Mouse (Mus musculus) hindbrain, embryonic 14.5 days (tissue): ENCODE measurements around the gene Grn. TPM values are rescaled to one million over a fixed set of nuclear protein-coding genes. Genes with fewer than 3 reads are reported as not detected.
A peak's percentile ranks its signal among the peaks of the same experiment; 100 is the strongest.
"Not testable (repeated sequence)": the region's sequence is repeated elsewhere in the genome, so short reads cannot be mapped to it uniquely, and the experiment has no call there.

Source experiments
- ATAC-seq: fragments of 200-750 bp; cut with Nextera tagmentation; 2 replicates; pipeline ENCODE4 v1.8.0; 2017; ENCODE audit warnings: moderate number of reproducible peaks, mild to moderate bottlenecking, moderate TSS enrichment, moderate library complexity; ENCODE audit not compliant: low FRiP score
- DNase-seq: peaks from one replicate; pipeline ENCODE4 v3.0.0-alpha.2; 2015; ENCODE audit warnings: low spot score
- H3K27ac ChIP-seq: fragments of 300-500 bp; sonication (generic); 2 replicates; pipeline ENCODE4 v1.5.1; 2014; ENCODE audit warnings: mild to moderate bottlenecking, moderate library complexity
- H3K27me3 ChIP-seq: fragments of 300-500 bp; sonication (generic); 2 replicates; pipeline ENCODE4 v1.6.1; 2014; ENCODE audit warnings: mild to moderate bottlenecking, low read length, mixed read lengths; ENCODE audit not compliant: control insufficient read depth, insufficient read depth
- H3K36me3 ChIP-seq: fragments of 300-500 bp; sonication (generic); replicated peaks from 2 replicates; pipeline ENCODE4 v1.6.1; 2014; ENCODE audit not compliant: control insufficient read depth, insufficient read depth
- H3K4me1 ChIP-seq: fragments of 300-500 bp; sonication (generic); replicated peaks from 2 replicates; pipeline ENCODE4 v1.6.1; 2014; ENCODE audit warnings: antibody characterized with exemption, low read length, mixed read lengths; ENCODE audit not compliant: control insufficient read depth, insufficient read depth
- H3K4me2 ChIP-seq: fragments of 300-500 bp; sonication (generic); replicated peaks from 2 replicates; pipeline ENCODE4 v1.6.1; 2014; ENCODE audit warnings: mild to moderate bottlenecking, moderate library complexity
- H3K4me3 ChIP-seq: fragments of 300-500 bp; sonication (generic); replicated peaks from 2 replicates; pipeline ENCODE4 v1.5.1; 2014; ENCODE audit warnings: mild to moderate bottlenecking, low read length
- H3K9ac ChIP-seq: fragments of 300-500 bp; sonication (generic); 2 replicates; pipeline ENCODE4 v1.6.1; 2014
- H3K9me3 ChIP-seq: fragments of 300-500 bp; sonication (generic); 2 replicates; pipeline ENCODE4 v1.6.1; 2016; ENCODE audit warnings: low read length; ENCODE audit not compliant: control insufficient read depth
- WGBS: fragments of 180-500 bp; shearing (Covaris S2); extraction: QIAGEN DNeasy Blood & Tissue Kit; methylation state at CpG from one replicate; pipeline ENCODE4 v1.1.7; 2014; 5-methylcytosine and 5-hydroxymethylcytosine counted together
- polyA plus RNA-seq: library from polyadenylated mRNA; unstranded; fragments of >200 nt; fragmentation: Nextera tagmentation; extraction: Ambion mirVana; gene quantifications from 2 replicates; pipeline ENCODE4 v1.2.1, GENCODE M21; 2014

Gene Grn
- 52.4 and 63.6 TPM in 2 replicates for polyA plus RNA-seq

DNA sequence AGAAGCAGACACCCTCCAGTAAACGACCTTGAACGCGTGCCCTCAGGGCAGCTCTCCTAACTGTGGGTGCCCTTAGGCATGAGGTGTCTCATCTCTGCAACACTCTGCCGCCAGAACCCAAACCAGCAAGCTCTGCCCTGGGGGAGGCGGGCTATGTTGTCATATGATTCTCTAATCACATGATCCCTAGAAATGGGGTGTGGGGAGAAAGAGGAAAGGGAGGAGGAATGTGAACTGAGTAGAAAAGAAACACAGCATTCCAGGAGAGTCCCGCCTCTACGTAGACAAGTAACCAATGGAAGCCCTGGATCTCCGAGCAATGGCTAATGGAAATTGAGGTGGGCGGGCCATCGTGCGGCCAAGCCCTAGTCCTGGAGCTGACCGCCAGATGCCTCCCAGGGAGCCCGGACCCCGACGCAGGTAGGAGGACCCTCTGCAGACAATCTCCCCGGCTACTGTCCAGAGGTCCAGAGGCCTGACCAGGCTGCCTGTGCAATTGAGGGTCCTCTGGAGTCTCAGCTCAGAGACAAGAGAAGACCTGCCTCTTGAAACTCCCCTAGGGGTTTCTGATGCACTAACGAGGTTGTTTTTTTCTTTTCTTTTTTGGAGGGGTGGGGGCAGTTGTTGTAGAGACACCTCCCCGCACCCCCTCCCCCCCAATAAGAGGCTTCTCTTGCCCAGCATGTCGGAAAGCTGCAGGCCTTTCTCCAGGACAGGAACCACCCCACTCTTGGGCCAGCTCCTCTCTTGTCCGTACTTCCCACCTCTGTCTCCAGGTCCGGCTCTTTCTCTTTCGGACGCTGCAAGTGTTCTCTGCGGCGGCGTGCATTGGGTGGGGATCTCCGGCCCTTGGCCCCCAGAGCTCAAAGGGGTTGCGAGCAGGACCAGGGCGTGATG lies at the start of gene Grn:
Gene Grn (plus strand): TSS at position 195 of the 897 bp plus-strand sequence.
- peak; percentile 91 for DNase-seq
- Histone ChIP-seq H3K27me3 (no peaks in the 10 kb centered on the region), H3K9me3 (no peaks in the 10 kb centered on the region), H3K4me1 (peaks cover 7% of the 10 kb centered on the region; the same call in 1 of the 2 replicates), H3K9ac (peak within 1 kb of the TSS; percentile 76), H3K4me3 (peak within 1 kb of the TSS; percentile 63), H3K27ac (peak within 1 kb of the TSS; percentile 53), H3K36me3 (peaks cover 16% of the 10 kb centered on the region), H3K4me2 (peak within 1 kb of the TSS; percentile 90)
- peak; percentile 88 for ATAC-seq
- under 1% methylated on average over 29 of the region's 29 CpGs for WGBS

DNA sequence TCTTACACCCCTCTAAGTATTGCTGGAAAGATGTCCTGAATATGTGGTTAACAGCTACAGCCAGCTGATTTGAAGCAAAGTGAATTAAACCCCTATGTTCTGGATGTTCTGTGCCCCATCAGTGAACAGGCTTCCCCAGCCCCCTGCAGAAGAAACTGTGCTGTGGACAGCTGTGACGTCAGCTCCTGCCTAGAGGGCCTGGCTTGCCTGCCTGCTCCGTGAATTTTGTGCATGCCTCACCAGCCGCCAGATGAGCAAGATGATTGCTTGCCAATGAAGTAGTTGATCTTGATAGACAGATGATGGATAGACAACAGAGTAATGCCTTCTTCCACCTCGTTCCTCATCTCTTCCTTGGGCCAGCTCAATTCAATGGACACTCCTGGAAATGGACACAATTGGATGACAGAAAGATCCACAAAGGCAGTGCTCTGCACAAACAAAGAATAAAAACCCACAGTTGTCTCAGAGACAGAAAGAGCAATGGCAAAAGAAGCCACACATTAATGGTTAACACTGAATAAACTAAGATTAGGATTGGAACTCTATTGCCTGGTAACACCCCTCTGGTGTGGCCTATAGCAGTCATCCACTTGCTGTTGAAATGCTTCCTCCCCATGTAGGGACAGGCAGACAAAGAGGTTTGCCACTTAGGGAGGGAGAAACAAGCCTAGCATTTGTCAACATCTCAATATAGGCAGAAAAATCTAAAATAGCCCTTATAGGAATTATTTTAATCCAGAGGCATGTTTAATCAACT lies 48.6 kb upstream of the Grn start:
- H3K4me2 ChIP-seq: no peak overlapping the region
- no peaks in the 10 kb centered on the region for H3K9me3 ChIP-seq
- H3K9ac ChIP-seq: no peak overlapping the region
- H3K36me3 ChIP-seq: no peaks in the 10 kb centered on the region
- DNase-seq: no peak
- no peak overlapping the region for H3K4me3 ChIP-seq
- WGBS: 32% methylated on average over 4 of the region's 4 CpGs
- no peaks in the 10 kb centered on the region for H3K27me3 ChIP-seq
- no peak overlapping the region for H3K27ac ChIP-seq
- ATAC-seq: no peak
- no peaks in the 10 kb centered on the region for H3K4me1 ChIP-seq

DNA sequence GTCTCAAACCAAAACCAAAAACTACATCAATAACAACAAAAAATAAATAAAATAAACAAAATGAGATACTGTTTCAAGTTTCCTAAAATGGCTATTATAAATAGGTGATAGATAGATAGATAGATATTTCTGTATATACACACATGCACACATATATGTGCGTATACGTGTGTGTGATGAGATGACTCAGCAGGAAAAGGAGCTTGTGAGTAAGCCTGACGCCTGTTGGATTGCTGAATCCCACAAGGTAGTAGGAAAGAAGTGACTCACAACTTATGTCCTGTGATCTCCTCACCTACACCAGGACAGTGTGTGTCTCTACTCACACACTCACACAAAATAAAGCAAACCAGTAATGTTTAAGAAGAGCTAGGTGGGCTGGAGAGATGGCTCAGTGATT lies 47.3 kb upstream of the Grn start:
- no peak for ATAC-seq
- no peaks in the 10 kb centered on the region for H3K9me3 ChIP-seq
- H3K4me3 ChIP-seq: no peak overlapping the region
- no peaks in the 10 kb centered on the region for H3K4me1 ChIP-seq
- no peaks in the 10 kb centered on the region for H3K27me3 ChIP-seq
- no peaks in the 10 kb centered on the region for H3K36me3 ChIP-seq
- no peak overlapping the region for H3K27ac ChIP-seq
- WGBS: 92% methylated on average over 3 of the region's 3 CpGs
- H3K9ac ChIP-seq: no peak overlapping the region
- no peak for DNase-seq
- H3K4me2 ChIP-seq: no peak overlapping the region

DNA sequence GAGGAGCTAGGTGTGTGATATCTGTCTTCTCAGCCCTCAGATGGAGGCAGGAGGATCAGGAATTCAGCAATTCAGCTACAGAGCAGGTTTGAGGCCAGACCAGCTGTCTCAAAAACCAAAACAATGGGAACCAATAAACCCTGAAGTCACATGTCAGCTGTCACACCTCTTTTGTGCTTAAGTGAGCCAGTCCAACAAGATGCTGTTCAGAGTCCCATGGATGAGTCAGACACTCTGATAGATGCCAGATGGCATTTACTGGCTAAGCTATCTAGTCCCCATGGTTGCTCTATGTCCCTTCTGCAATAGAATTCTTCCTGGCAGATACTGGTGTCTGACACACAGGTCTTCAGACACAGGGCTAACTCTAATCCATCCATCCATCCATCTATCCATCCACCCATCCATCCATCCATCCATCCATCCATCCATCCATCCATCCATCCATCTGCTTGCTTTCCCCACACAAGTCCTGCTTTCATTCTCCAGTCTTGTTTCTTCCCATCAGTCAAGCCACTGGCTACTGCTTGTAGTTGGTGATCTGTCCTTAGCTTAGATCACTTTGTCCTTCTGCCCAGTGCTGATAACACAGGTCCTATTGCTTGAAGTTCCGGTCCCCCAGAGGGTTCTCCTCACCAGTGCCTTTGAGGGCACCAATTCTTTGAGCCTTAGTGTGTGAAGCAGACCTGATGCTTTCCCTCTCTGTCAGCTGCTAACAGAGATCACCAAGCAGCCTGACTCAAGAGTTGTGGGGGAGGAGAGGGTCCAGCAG lies 46.6 kb upstream of the Grn start:
- Histone ChIP-seq H3K27ac (no peak overlapping the region), H3K4me3 (no peak overlapping the region), H3K9me3 (no peaks in the 10 kb centered on the region), H3K4me2 (no peak overlapping the region), H3K4me1 (no peaks in the 10 kb centered on the region), H3K27me3 (no peaks in the 10 kb centered on the region), H3K36me3 (no peaks in the 10 kb centered on the region), H3K9ac (no peak overlapping the region)
- 90% methylated on average over 1 of the region's 1 CpGs for WGBS
- ATAC-seq (no peak), DNase-seq (no peak)

DNA sequence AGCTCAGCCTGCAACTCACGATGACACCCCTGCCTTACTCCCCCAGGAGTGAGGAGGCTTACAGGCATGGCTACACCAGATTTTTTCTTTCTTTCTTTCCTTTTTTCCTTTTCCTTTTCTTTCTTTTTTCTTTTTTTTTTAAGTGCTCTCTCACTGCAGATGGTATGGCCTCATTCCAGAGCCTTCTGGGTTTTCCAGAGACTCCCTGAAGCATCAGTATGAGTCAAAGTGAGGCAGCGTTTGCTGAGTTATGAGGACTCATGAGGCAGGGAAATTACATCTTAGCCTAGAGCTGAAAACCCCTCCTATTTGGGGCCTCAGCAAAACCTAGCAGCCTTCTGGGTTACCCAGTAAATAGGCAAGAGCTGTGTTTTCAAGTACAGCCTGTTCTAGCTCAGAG lies 45.7 kb upstream of the Grn start:
- 84% methylated on average over 2 of the region's 2 CpGs for WGBS
- Histone ChIP-seq H3K4me2 (no peak overlapping the region), H3K36me3 (no peaks in the 10 kb centered on the region), H3K27ac (no peak overlapping the region), H3K9ac (no peak overlapping the region), H3K9me3 (no peaks in the 10 kb centered on the region), H3K4me3 (no peak overlapping the region), H3K27me3 (no peaks in the 10 kb centered on the region), H3K4me1 (no peaks in the 10 kb centered on the region)
- DNase-seq: no peak
- no peak for ATAC-seq

DNA sequence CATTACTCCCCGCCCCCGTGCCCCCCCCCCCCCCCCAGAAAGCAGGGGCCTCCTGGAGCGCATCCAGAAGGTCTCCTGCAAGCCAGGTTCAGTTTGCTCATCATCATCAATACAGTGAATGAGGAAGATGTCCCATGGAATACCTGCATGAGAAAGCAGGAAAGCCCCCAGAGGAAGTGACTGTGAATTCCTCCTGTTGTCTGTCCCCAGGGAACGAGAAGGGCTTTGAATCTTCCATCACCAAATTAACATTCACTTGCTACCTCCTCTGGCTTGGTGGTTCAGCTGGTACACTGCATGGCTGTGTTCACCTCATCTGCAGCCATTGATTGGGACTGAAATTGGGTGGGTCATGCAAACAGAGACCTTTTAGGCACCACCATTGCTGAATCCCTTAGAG lies 45.0 kb upstream of the Grn start:
- DNase-seq (no peak), ATAC-seq (no peak)
- Histone ChIP-seq H3K36me3 (no peaks in the 10 kb centered on the region), H3K4me3 (no peak overlapping the region), H3K4me2 (no peak overlapping the region), H3K27ac (no peak overlapping the region), H3K4me1 (no peaks in the 10 kb centered on the region), H3K27me3 (no peaks in the 10 kb centered on the region), H3K9ac (no peak overlapping the region), H3K9me3 (no peaks in the 10 kb centered on the region)
- WGBS: 57% methylated on average over 4 of the region's 4 CpGs

DNA sequence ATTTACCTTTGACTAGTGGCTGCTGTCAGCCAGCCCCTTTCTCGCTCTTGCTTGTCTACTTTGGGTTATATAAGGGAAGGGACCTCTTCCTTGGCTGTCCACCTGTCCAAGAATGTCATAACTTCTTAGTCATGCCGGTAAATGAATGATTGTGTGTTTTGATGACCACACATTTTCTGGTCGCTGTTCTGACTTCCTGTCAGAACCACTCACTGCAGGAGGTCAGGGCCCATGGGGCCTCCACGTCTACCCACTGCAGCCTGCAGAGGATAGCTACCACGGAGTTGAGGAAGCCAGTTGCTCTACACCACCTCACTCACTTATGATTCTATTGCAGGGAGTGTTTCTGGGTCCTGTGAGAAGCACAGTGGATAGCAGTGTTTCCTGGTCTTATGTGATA lies 44.0 kb upstream of the Grn start:
- H3K4me1 ChIP-seq: no peaks in the 10 kb centered on the region
- no peak overlapping the region for H3K4me3 ChIP-seq
- 65% methylated on average over 5 of the region's 5 CpGs for WGBS
- H3K27ac ChIP-seq: no peak overlapping the region
- no peak for DNase-seq
- H3K4me2 ChIP-seq: no peak overlapping the region
- no peaks in the 10 kb centered on the region for H3K36me3 ChIP-seq
- no peaks in the 10 kb centered on the region for H3K9me3 ChIP-seq
- H3K27me3 ChIP-seq: no peaks in the 10 kb centered on the region
- ATAC-seq: no peak
- no peak overlapping the region for H3K9ac ChIP-seq

DNA sequence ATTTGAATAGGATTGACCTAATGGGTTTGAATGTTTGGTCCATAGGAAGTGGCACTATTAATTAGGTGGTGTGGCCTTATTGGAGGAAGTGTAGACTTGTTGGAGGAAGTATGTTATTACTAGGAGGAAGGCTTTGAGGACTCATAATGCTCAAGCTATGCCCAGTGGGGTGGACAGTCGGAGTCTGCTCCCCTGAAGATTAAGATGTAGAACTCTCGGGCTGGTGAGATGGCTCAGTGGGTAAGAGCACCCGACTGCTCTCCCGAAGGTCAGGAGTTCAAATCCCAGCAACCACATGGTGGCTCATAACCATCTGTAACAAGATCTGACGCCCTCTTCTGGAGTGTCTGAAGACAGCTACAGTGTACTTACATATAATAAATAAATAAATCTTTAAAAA lies 40.7 kb upstream of the Grn start:
- not testable (repeated sequence) for H3K27ac ChIP-seq, ATAC-seq, H3K9ac ChIP-seq, H3K36me3 ChIP-seq, DNase-seq, H3K4me3 ChIP-seq, H3K27me3 ChIP-seq, H3K4me2 ChIP-seq, H3K4me1 ChIP-seq, H3K9me3 ChIP-seq
- WGBS: 90% methylated on average over 4 of the region's 5 CpGs
